Mouse (Mus musculus) 3134 (cell line): ENCODE results near the gene Ankrd54.

Experiments
- DNase-seq: peaks from one replicate; pipeline ENCODE4 v3.0.0-alpha.2; 2011; ENCODE audit warnings: low spot score; ENCODE audit not compliant: insufficient read length; ENCODE audit errors: extremely low read depth

Ankrd54 gene

GRCm38 (mm10) chr15:79075658-79076365 lies 13.1 kb upstream of the Ankrd54 start:
- DNase-seq, result no peak

GRCm38 (mm10) chr15:79074913-79075532 lies 12.3 kb upstream of the Ankrd54 start, which contains the start of gene Eif3l:
Gene Eif3l (plus strand): TSS chr15:79075179.
- peak; percentile 86 for DNase-seq

- DNase-seq, result no peak
Observed at GRCm38 (mm10) chr15:79074446-79074845, 11.8 kb upstream of the Ankrd54 start.

- no peak for DNase-seq
Observed at GRCm38 (mm10) chr15:79073752-79074151, 11.1 kb upstream of the Ankrd54 start.

- peak; percentile 33 for DNase-seq
Observed at GRCm38 (mm10) chr15:79071117-79072039, 8.7 kb upstream of the Ankrd54 start.

- no peak for DNase-seq
Observed at GRCm38 (mm10) chr15:79068416-79068815, 5.7 kb upstream of the Ankrd54 start.

- DNase-seq, result no peak
Observed at GRCm38 (mm10) chr15:79067631-79068030, 4.9 kb upstream of the Ankrd54 start.

- no peak for DNase-seq
Observed at GRCm38 (mm10) chr15:79066276-79066675, 3.6 kb upstream of the Ankrd54 start.

GRCm38 (mm10) chr15:79065086-79065770 lies 2.5 kb upstream of the Ankrd54 start:
- DNase-seq, result peak; percentile 43

GRCm38 (mm10) chr15:79063160-79063740 lies 557 bp upstream of the Ankrd54 start:
- no peak for DNase-seq

- DNase-seq, result no peak
Observed at GRCm38 (mm10) chr15:79060887-79061565, 1.7 kb downstream of the Ankrd54 start.

- no peak for DNase-seq
Observed at GRCm38 (mm10) chr15:79057850-79058249, 4.8 kb downstream of the Ankrd54 start.

- no peak for DNase-seq
Observed at GRCm38 (mm10) chr15:79056601-79057000, 6.1 kb downstream of the Ankrd54 start.

- no peak for DNase-seq
Observed at GRCm38 (mm10) chr15:79052366-79052765, 10.3 kb downstream of the Ankrd54 start.

GRCm38 (mm10) chr15:79051461-79052360 lies 11.0 kb downstream of the Ankrd54 start:
- DNase-seq, result peak; percentile 69

GRCm38 (mm10) chr15:79050964-79051363 lies 11.7 kb downstream of the Ankrd54 start:
- no peak for DNase-seq

- DNase-seq, result no peak
Observed at GRCm38 (mm10) chr15:79050160-79050845, 12.4 kb downstream of the Ankrd54 start.

- DNase-seq, result no peak
Observed at GRCm38 (mm10) chr15:79048186-79048585, 14.5 kb downstream of the Ankrd54 start.
